Mouse (Mus musculus) heart, postnatal 4 days (tissue): Measurements from ENCODE around the gene Ncoa5. TPM values are rescaled to one million over a fixed set of nuclear protein-coding genes. Genes with fewer than 3 reads are reported as not detected.

ENCODE experiments used
- DNase-seq: peaks from one replicate; pipeline ENCODE4 v3.0.0; 2021
- total RNA-seq, 2 experiments: library from RNA; stranded (reverse); gene quantifications; 2 replicates each; pipeline ENCODE4 v1.2.3; 2021

The Ncoa5 gene
- 10 to 100 TPM; 29.1 to 30.2 TPM for total RNA-seq

- peak; percentile 99 for DNase-seq
Observed at GRCm38 (mm10) chr2:165034131-165035057, at the start of gene Ncoa5. Ncoa5 (minus strand) TSS chr2:165034867.

DNA sequence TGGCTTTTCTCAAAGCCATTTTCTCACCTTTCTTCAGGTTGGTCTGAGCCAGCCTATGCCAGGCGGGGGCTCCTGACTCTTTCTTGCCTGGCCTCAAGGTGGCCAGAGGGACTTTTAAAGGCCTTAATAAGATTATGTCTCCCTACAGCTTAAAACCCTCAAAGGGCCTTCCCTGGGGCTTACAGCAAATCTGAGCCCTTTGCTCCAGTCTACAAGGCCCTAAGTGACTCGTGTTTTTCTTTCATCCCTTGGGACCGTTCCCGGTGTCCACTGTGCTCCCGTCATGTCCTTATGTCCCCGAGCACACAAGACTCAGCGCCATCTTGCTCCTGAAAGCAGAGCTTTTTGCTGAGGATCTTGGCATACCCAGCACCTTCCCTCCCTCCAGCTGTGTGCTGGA is 46.6 kb upstream of the Ncoa5 start:
- DNase-seq, result no peak

- DNase-seq, result no peak
Observed at GRCm38 (mm10) chr2:165080657-165081056, 46.0 kb upstream of the Ncoa5 start.

DNA sequence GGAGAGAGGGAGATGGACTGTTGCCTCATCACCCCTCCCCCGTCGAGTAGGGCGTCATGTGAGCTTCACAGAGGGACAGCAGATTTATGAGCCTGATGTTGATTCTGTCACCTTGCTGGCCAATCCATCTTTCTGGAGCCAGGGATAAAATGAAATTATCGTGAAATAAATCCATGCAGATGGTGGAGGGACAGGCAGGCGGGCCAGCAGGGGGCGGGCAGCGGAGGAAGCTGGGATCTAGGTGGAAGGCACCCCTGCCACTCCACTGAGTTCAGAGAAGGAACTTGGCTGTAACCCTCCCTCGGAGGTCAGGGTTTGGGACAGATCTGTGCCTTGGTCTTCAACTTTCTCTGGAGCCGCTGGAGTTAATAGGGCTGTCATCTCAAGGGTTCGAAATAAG is 43.9 kb upstream of the Ncoa5 start:
- peak; percentile 29 for DNase-seq

DNA sequence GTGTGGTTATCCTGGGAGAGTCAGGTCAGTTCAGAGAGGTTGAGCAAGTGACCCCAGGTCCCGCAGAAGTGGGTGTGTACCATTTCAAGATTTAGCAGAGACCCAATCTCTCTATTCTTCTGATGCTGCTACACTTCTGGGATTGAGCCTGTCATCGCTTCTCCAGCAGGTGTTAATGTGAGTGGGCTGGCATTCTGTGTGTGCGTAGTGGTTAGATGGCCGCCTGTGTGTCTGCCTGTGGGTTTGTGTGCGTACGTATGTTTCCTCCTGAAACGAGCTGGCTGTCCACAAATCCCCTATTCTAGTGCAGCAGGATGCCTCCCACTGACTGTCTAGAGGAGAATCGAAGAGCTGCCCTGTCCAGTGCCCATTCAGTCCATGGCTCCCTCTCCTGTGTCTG is 43.4 kb upstream of the Ncoa5 start:
- no peak for DNase-seq

DNA sequence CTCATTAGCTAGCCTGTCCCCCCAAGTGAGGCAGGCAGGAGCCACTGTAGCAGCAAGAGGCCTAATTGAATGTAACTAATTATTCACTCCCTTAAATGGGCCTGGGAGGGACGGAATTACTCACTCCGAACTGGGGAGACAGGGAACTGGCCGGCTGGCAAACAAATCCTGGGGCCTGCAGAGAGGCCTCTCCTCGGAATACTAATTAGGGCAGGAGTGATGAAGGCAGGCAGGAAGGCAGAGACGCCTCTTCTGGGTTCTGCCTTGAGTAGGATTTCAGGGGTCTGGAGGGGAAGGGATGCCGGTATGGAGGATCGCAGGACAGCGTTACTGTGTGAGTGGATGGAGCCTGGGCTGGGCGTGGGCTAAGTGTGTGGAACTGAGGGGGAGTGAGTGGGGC is 42.4 kb upstream of the Ncoa5 start:
- DNase-seq, result no peak

GRCm38 (mm10) chr2:165074937-165075336 is 40.3 kb upstream of the Ncoa5 start:
- DNase-seq, result peak; percentile 86

DNA sequence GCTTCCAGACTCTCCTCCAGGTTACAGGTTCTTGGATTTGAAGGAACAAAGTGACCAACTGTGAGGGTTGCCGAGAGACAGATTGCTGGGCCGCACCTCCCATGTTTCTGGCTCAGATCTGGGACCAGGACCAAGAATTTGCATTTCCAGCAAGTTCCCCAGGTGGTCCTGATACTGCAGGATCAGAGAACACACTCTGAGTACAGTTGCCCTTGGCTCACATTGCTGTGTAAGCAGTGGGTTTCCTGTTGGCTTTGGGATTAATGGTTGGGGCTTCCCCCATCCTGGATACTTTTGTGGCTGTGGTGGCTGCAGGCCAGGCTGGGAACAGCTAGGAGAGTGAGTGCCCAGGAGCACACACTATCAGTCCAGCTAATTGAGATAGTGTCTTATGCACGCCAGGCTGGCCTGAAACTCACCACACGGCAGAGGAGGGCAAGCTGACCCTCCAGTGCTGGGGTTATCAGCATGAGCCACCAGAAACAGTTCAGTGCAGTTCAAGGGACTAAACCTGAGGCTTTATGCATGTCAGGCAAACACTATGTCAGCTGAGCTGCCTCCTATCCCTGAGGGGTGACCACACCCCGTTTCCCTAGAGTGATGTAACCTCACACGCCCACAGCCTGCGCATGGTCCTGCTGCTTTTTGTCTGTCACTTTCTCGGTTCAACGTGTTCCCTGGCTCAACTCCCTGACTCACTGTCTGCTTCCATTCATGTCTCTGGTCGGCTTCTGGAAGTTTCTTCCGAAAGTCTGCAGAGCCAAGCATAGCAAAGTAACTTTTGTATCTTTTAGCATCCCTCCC is 39.6 kb upstream of the Ncoa5 start:
- DNase-seq, result peak; percentile 54

GRCm38 (mm10) chr2:165073381-165073781 is 38.7 kb upstream of the Ncoa5 start:
- no peak for DNase-seq

DNA sequence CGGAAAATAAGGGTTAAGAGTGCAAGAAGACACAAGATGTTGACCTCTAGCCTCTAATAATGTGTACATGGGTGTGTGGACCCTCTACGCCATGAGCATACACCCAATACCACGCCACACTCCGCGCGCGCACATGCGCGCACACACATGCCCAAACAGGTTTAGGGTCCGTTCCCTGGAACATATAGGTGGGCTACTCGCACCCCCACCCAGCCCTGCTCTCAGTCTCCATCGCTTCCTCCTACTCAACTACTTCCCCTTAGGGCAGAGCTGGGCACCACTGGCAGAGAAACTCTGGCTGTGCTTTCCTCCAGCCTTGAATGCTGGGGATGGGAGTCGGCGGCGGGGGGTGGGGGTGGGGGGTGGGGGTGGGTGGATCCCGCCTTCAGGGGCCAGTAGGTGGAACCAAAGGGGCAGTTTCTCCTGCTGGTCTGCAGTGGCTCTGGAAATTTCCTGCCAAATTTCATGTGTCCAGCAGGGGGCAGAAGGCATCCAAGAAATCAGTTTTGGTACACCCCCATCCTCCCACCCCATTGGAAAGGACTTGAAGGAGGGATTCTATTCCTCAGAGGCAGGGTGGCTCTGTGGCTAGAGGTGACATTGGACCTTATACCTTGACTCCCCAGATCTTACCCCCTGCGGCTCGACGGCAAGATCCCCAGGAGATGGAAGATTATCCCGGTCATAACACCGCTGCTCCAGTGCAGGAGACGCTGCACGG is 35.6 kb upstream of the Ncoa5 start:
- peak; percentile 80 for DNase-seq

GRCm38 (mm10) chr2:165068806-165069205 is 34.1 kb upstream of the Ncoa5 start:
- no peak for DNase-seq

GRCm38 (mm10) chr2:165064489-165064888 is 29.8 kb upstream of the Ncoa5 start:
- DNase-seq, result no peak

GRCm38 (mm10) chr2:165061638-165062433 is 27.2 kb upstream of the Ncoa5 start:
- DNase-seq, result peak; percentile 28

DNA sequence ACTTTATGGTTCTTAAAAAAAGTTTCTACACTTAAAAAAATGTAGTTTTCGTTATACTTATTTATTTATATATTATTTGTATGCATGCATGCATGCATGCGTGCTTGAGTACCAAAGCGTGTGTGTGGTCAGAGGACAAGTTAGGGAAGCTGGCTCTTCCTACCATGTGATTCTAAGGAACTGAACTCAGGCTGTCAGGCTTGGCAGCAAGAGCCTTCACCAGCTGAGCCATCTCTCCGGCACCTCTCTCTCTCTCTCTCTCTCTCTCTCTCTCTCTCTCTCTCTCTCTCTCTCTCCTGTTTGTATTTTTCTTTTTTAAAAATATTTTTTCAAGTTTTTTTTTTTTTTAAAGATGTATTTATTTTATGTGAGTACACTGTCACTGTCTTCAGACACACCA is 25.3 kb upstream of the Ncoa5 start:
- DNase-seq, result no peak

DNA sequence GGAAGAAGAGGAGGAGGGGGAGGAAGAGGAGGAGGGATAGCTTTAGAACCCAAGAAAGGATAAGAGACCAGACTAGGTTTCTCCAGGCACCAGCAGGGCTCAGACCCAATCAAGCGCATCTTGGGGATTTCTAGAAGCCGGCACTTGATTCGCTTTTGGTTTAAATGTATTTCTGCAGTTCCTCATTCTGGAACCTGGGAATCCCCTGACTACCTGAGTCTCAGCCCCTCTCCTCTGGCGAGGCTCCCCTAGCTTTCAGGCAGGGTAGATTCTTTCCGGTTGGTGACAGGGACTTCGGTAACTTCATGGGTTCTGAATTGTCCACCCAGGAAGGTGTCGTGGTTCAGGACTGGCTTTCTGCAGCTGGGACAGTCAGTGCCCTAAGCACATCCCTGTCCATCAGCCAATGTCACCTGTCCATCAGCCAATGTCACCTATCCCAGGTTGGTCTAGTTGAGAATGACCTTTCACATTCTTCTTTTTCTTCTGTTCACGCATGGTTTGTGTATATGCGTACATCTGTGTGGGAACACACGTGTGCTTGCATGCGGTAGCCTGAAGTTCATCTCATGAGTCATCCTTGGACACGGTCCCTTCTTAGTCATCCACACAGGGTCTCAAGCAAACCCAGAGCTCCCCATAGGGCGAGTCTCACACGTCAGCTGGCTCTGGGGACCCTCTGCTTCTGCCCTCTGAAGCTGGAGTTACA is 21.9 kb upstream of the Ncoa5 start:
- DNase-seq, result no peak

DNA sequence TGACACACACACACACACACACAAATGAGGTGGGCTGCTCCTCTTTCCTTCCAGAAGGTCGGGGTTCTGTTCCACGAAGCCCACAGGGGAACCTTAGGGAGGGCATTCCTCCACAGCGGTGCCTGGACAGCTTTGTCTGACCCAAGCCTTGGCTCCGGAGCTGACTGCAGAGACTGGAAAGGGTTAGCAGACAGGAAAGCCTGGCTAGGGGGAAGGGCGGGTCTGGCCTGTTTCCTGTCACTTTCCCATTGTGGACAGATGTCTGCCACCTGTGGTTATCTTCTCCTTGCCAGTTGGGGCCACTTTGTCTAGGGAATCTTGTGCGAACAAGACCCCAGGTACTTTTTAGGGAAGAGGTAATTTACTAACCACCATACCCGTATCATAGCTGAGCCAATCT is 21.2 kb upstream of the Ncoa5 start:
- peak; percentile 52 for DNase-seq

- DNase-seq, result peak; percentile 80
Observed at GRCm38 (mm10) chr2:165054888-165055852, 20.5 kb upstream of the Ncoa5 start, which contains the start of gene Cd40. Cd40 (plus strand) TSS chr2:165055627.

DNA sequence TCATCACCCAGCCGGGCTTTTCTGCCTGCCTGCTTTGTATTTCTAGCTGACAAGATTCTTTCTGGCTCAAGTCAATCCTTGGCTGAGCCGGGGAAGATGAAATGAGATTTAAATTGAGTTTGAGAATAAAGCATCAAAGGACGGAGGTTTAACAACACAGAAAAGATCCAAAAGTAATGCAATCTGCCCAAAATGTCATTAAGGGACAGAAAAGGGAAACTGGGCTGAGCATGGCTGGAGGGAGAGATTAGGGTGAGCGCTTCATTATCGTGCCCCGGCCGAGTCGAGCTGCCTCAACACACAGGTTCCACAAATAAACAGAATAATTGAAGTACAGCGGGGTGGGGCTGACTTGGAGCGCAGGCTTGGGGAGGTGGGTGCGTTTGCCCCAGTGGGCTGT is 16.9 kb upstream of the Ncoa5 start:
- no peak for DNase-seq

- no peak for DNase-seq
Observed at GRCm38 (mm10) chr2:165050826-165051548, 16.3 kb upstream of the Ncoa5 start.
